Comparison of ENCODE assay signal across 8 mouse cellular contexts in genomic region chr10:91182291-91182990, GRCm38 (mm10). TPM values are rescaled to one million over a fixed set of nuclear protein-coding genes. Genes with fewer than 3 reads are reported as not detected.
A peak's percentile ranks its signal among the peaks of the same experiment; 100 is the strongest.
DNase-seq lines count a peak whose midpoint lies in the region; ATAC-seq and TF ChIP-seq lines count a peak whose summit lies in the region.

No protein-coding gene starts in this region.

- intact Hi-C loops in heart, postnatal 10 days (cut with DNase I): no loop called here
- intact Hi-C loops in left cerebral cortex, postnatal 36 days (cut with DNase I): no loop called here

- peak overlapping the region; percentile 88; the same call in 1 of the 2 replicates for H3K27ac ChIP-seq in thymus, adult 2 months (ENCODE audit: control insufficient read depth, insufficient read depth, low read length)
- H3K27ac ChIP-seq in liver, embryonic 16.5 days (ENCODE audit: low read length): peak overlapping the region; percentile 100

- peak overlapping the region; percentile 51 for H3K4me3 ChIP-seq in thymus, adult 2 months (ENCODE audit: control insufficient read depth, insufficient read depth, low read length)
- peak overlapping the region; percentile 72 for H3K4me3 ChIP-seq in liver, embryonic 16.5 days (ENCODE audit: low read depth, low read length)

- no peaks in the 10 kb centered on the region for H3K9me3 ChIP-seq in liver, embryonic 16.5 days (replicated peaks; ENCODE audit: control insufficient read depth, low read length)

- TF ChIP-seq POLR2A in thymus, adult 2 months (IDR thresholded peaks at IDR 0.05; ENCODE audit: control insufficient read depth, extremely low read depth, insufficient read depth, low read length, poor library complexity): no peak

- H3K4me2 ChIP-seq in liver, embryonic 16.5 days (ENCODE audit: low read depth, low read length): peak overlapping the region; percentile 70

- ATAC-seq in liver, embryonic 16.5 days (ENCODE audit: low read depth): no peak

- WGBS in thymus, adult 2 months: 1% methylated on average over 16 of the region's 16 CpGs
- WGBS in liver, embryonic 16.5 days (ENCODE audit: insufficient replicate concordance): 2% methylated on average over 16 of the region's 16 CpGs

- peaks cover 22% of the 10 kb centered on the region for H3K4me1 ChIP-seq in thymus, adult 2 months (replicated peaks; ENCODE audit: control insufficient read depth, insufficient read depth, low read length)
- H3K4me1 ChIP-seq in liver, embryonic 16.5 days (ENCODE audit: control insufficient read depth, low read depth, low read length): peaks cover 40% of the 10 kb centered on the region

- no peaks in the 10 kb centered on the region for H3K36me3 ChIP-seq in thymus, adult 2 months (ENCODE audit: control insufficient read depth, insufficient read depth, low read length)
- H3K36me3 ChIP-seq in liver, embryonic 16.5 days (ENCODE audit: control insufficient read depth, insufficient read depth): no peaks in the 10 kb centered on the region
- no peaks in the 10 kb centered on the region for H3K36me3 ChIP-seq in splenic B cell, adult 2 months (ENCODE audit: control insufficient read depth, insufficient read depth, low read length, poor library complexity, severe bottlenecking)

- no peak for DNase-seq in thymus, adult 2 months
- no peak for DNase-seq in thymus, postnatal 4 days
- DNase-seq in embryo, embryonic 10.5 days (ENCODE audit: low spot score): peak; percentile 75
- DNase-seq in heart, postnatal 10 days: peak; percentile 31 to 48
- DNase-seq in splenic B cell, adult 2 months (ENCODE audit: low read depth, low spot score): peak; percentile 46
- no peak for DNase-seq in left cerebral cortex, postnatal 36 days (ENCODE audit: low spot score in 2 of 2)
- DNase-seq in yolk sac, embryonic 10.5 days (ENCODE audit: low spot score): no peak

- no peaks in the 10 kb centered on the region for H3K27me3 ChIP-seq in thymus, adult 2 months (ENCODE audit: control insufficient read depth, insufficient read depth, low read length)
- no peaks in the 10 kb centered on the region for H3K27me3 ChIP-seq in liver, embryonic 16.5 days (ENCODE audit: control insufficient read depth, insufficient read depth, low read depth, low read length)
- H3K27me3 ChIP-seq in splenic B cell, adult 2 months (ENCODE audit: control insufficient read depth, insufficient read depth, low read length, poor library complexity, severe bottlenecking): no peaks in the 10 kb centered on the region

- TF ChIP-seq CTCF in thymus, adult 2 months (IDR thresholded peaks at IDR 0.05; ENCODE audit: borderline replicate concordance, control insufficient read depth, extremely low read depth, insufficient read depth, low read length, poor library complexity): no peak

- H3K9ac ChIP-seq in liver, embryonic 16.5 days (ENCODE audit: low read depth, low read length): peak overlapping the region; percentile 82

RNA-seq across cellular contexts. Expression of gene Tmpo, which starts 1.3 kb away (rescaled TPM):
- 146 and 233 TPM in 2 replicates for polyA plus RNA-seq in thymus, adult 2 months (2012; rRNA removed)
- total RNA-seq in heart, postnatal 10 days (2021): 100 to 1,000 TPM in 1 of 2 experiments, 10 to 100 TPM in 1; 99.0 to 107 TPM
- 99.2 and 101 TPM in 2 replicates for polyA plus RNA-seq in liver, embryonic 16.5 days (2015; fragmentation: Nextera tagmentation; extraction: Ambion mirVana)
- total RNA-seq in left cerebral cortex, postnatal 36 days (2021): 10 to 100 TPM; 34.6 to 41.3 TPM

RNA-seq across cellular contexts. Expression of gene Slc25a3, which starts 58.6 kb away (rescaled TPM):
- polyA plus RNA-seq in thymus, adult 2 months (2012; rRNA removed): 257 and 307 TPM in 2 replicates
- 1,000 to 10,000 TPM; 2,219 to 2,275 TPM for total RNA-seq in heart, postnatal 10 days (2021)
- 184 and 186 TPM in 2 replicates for polyA plus RNA-seq in liver, embryonic 16.5 days (2015; fragmentation: Nextera tagmentation; extraction: Ambion mirVana)
- total RNA-seq in left cerebral cortex, postnatal 36 days (2021): 100 to 1,000 TPM; 513 to 539 TPM

Comparison
In these comparisons a context has a peak if more than half of its experiments do, and no peak if none do; other contexts are left out.
1. DNase-seq: peak in embryo, embryonic 10.5 days (single experiment), heart, postnatal 10 days (2 of 2) and splenic B cell, adult 2 months (single experiment); none in thymus, adult 2 months (single experiment), thymus, postnatal 4 days (single experiment), left cerebral cortex, postnatal 36 days (0 of 2) and yolk sac, embryonic 10.5 days (single experiment).
2. RNA of gene Slc25a3, which starts 58.6 kb away (total RNA-seq): 2,219 to 2,275 TPM in heart, postnatal 10 days; 513 to 539 TPM in left cerebral cortex, postnatal 36 days; every median in the first group is over 4 times any median in the second.